Mouse (Mus musculus): ENCODE results near the gene Nubp2.

DNA sequence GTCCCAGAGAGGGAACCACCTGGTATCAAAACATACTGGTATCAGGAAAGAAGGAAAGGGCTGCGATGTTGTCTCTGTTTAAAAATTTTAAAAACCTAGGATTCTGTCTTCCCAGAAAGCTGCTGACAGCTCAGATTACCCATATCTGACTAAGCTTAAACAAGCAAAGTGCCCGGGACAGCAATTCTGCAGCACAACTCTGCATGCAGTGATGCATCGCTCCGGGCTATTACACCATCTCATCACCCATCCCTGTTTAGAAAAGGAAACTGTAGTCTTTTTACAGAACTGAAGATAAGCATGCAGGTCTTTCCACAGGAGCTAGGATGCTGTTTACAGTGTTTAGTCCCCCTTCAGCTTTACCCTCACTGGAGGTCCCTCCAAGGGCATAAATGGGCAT, 48.8 kb upstream of the Nubp2 start:
- TF ChIP-seq CTCF (IDR thresholded peaks at IDR 0.05) (no peak), EP300 (IDR thresholded peaks at IDR 0.05) (no peak)

Data from lung, postnatal 0 days (tissue).